ENCODE assay signal across 12 mouse cellular contexts in genomic region chr17:25825311-25825710, GRCm38 (mm10). TPM values are rescaled to one million over a fixed set of nuclear protein-coding genes. Genes with fewer than 3 reads are reported as not detected.
DNase-seq lines count a peak whose midpoint lies in the region; ATAC-seq and TF ChIP-seq lines count a peak whose summit lies in the region.
"Had no signal": no experiment of that assay in that cellular context is flagged by ENCODE, and none has a peak within 500 bp of the region (broad histone marks: within the 10 kb centered on the region; RNA-seq: fewer than 3 reads in every experiment).

No protein-coding gene starts in this region.

- no peak for DNase-seq in hindbrain, embryonic 11.5 days (ENCODE audit: low spot score)
- DNase-seq in MEL (ENCODE audit: low read depth, low spot score) = no peak
- DNase-seq in thymus, adult 2 months = no peak
- no peak for DNase-seq in adrenal gland, postnatal 25 days
- DNase-seq: gastrocnemius, adult 2 months; heart, postnatal 10 days; thymus, postnatal 4 days had no signal

- TF ChIP-seq POLR2A in MEL (IDR thresholded peaks at IDR 0.05; ENCODE audit: control insufficient read depth in 1 of 2, insufficient read depth in 1 of 2, low read depth in 1 of 2, low read length in 2 of 2, poor library complexity in 1 of 2) = no peak
- no peak for TF ChIP-seq POLR2A in thymus, adult 2 months (IDR thresholded peaks at IDR 0.05; ENCODE audit: control insufficient read depth, extremely low read depth, insufficient read depth, low read length, poor library complexity)

- H3K79me2 ChIP-seq in MEL (ENCODE audit: control insufficient read depth, insufficient read depth, low read length, poor library complexity) = peaks cover 38% of the 10 kb centered on the region

- no peak overlapping the region for H3K4me3 ChIP-seq in hindbrain, embryonic 13.5 days
- no peak overlapping the region for H3K4me3 ChIP-seq in hindbrain, embryonic 11.5 days (ENCODE audit: low read depth, low read length)
- H3K4me3 ChIP-seq in E14TG2a.4 (replicated peaks; ENCODE audit: low read length) (peak overlapping the region; percentile 55), MEL (ENCODE audit: control insufficient read depth in 1 of 2, insufficient read depth in 1 of 2, low read depth in 2 of 2, low read length in 2 of 2) (peak overlapping the region; percentile 73 to 89)
- peak overlapping the region; percentile 73 for H3K4me3 ChIP-seq in liver, embryonic 12.5 days
- no peak overlapping the region for H3K4me3 ChIP-seq in thymus, adult 2 months (ENCODE audit: control insufficient read depth, insufficient read depth, low read length)
- H3K4me3 ChIP-seq: left cerebral cortex, adult 2 months had no signal

- no peaks in the 10 kb centered on the region for H3K9me3 ChIP-seq in hindbrain, embryonic 13.5 days
- H3K9me3 ChIP-seq in hindbrain, embryonic 11.5 days (ENCODE audit: control insufficient read depth, low read length) = no peaks in the 10 kb centered on the region
- no peaks in the 10 kb centered on the region for H3K9me3 ChIP-seq in E14TG2a.4 (ENCODE audit: low read length)
- no peaks in the 10 kb centered on the region for H3K9me3 ChIP-seq in MEL (replicated peaks; ENCODE audit: insufficient read depth, low read length)
- no peaks in the 10 kb centered on the region for H3K9me3 ChIP-seq in liver, embryonic 12.5 days (replicated peaks)

- H3K4me2 ChIP-seq in hindbrain, embryonic 13.5 days = peak overlapping the region; percentile 92; the same call in 1 of the 2 replicates
- no peak overlapping the region for H3K4me2 ChIP-seq in hindbrain, embryonic 11.5 days (replicated peaks; ENCODE audit: low read depth, low read length)
- peak overlapping the region; percentile 87 for H3K4me2 ChIP-seq in liver, embryonic 12.5 days

- H3K27ac ChIP-seq in hindbrain, embryonic 13.5 days = no peak overlapping the region
- no peak overlapping the region for H3K27ac ChIP-seq in hindbrain, embryonic 11.5 days (ENCODE audit: low read depth, low read length)
- no peak overlapping the region for H3K27ac ChIP-seq in MEL (ENCODE audit: control insufficient read depth, low read depth, low read length)
- H3K27ac ChIP-seq in liver, embryonic 12.5 days = no peak overlapping the region
- no peak overlapping the region for H3K27ac ChIP-seq in thymus, adult 2 months (ENCODE audit: control insufficient read depth, insufficient read depth, low read length)
- H3K27ac ChIP-seq: gastrocnemius, adult 2 months; left cerebral cortex, adult 2 months had no signal

- peaks cover 66% of the 10 kb centered on the region for H3K4me1 ChIP-seq in hindbrain, embryonic 13.5 days (replicated peaks)
- peaks cover 23% of the 10 kb centered on the region for H3K4me1 ChIP-seq in hindbrain, embryonic 11.5 days (replicated peaks; ENCODE audit: control insufficient read depth, insufficient read depth, low read length)
- peaks cover 68% of the 10 kb centered on the region for H3K4me1 ChIP-seq in E14TG2a.4 (replicated peaks; ENCODE audit: low read depth, low read length)
- peaks cover 0 to 29% of the 10 kb centered on the region in 2 experiments; a peak in 2 of 4 replicates for H3K4me1 ChIP-seq in MEL (ENCODE audit: control insufficient read depth in 1 of 2, insufficient read depth in 2 of 2, low read length in 2 of 2)
- peaks cover 57% of the 10 kb centered on the region for H3K4me1 ChIP-seq in liver, embryonic 12.5 days
- peaks cover 31% of the 10 kb centered on the region for H3K4me1 ChIP-seq in thymus, adult 2 months (replicated peaks; ENCODE audit: control insufficient read depth, insufficient read depth, low read length)

- TF ChIP-seq CTCF in E14TG2a.4 (conservative IDR thresholded peaks at IDR 0.05; ENCODE audit: low read length) (no peak), MEL (IDR thresholded peaks at IDR 0.05 in 2 of 3, conservative IDR thresholded peaks at IDR 0.05 in 1 of 3; ENCODE audit: control insufficient read depth in 1 of 3, insufficient read depth in 1 of 3, low read depth in 2 of 3, low read length in 3 of 3, poor library complexity in 1 of 3, severe bottlenecking in 1 of 3) (no peak)
- no peak for TF ChIP-seq CTCF in thymus, adult 2 months (IDR thresholded peaks at IDR 0.05; ENCODE audit: borderline replicate concordance, control insufficient read depth, extremely low read depth, insufficient read depth, low read length, poor library complexity)

- ATAC-seq in hindbrain, embryonic 13.5 days (ENCODE audit: low FRiP score) = no peak
- no peak for ATAC-seq in hindbrain, embryonic 11.5 days (ENCODE audit: low FRiP score)
- no peak for ATAC-seq in liver, embryonic 12.5 days
- ATAC-seq: lung, postnatal 0 days had no signal

- peaks cover 38% of the 10 kb centered on the region for H3K36me3 ChIP-seq in hindbrain, embryonic 13.5 days
- H3K36me3 ChIP-seq in hindbrain, embryonic 11.5 days (ENCODE audit: control insufficient read depth, insufficient read depth, low read length) = no peaks in the 10 kb centered on the region
- H3K36me3 ChIP-seq in E14TG2a.4 (ENCODE audit: insufficient read depth, low read length) (peaks cover 48% of the 10 kb centered on the region), MEL (ENCODE audit: control insufficient read depth in 1 of 2, insufficient read depth in 2 of 2, low read length in 2 of 2) (peaks cover 0 to 11% of the 10 kb centered on the region in 2 experiments; a peak in 2 of 4 replicates)
- peaks cover 41% of the 10 kb centered on the region for H3K36me3 ChIP-seq in liver, embryonic 12.5 days
- H3K36me3 ChIP-seq in thymus, adult 2 months (ENCODE audit: control insufficient read depth, insufficient read depth, low read length) = no peaks in the 10 kb centered on the region

- no peak for TF ChIP-seq EP300 in MEL (IDR thresholded peaks at IDR 0.05; ENCODE audit: low read depth in 1 of 2, low read length in 2 of 2)

- TF ChIP-seq RAD21 in MEL (IDR thresholded peaks at IDR 0.05; ENCODE audit: low read depth, low read length) = no peak

- peaks cover 2% of the 10 kb centered on the region; the same call in 1 of the 2 replicates for H3K27me3 ChIP-seq in hindbrain, embryonic 13.5 days
- H3K27me3 ChIP-seq in hindbrain, embryonic 11.5 days (ENCODE audit: control insufficient read depth, insufficient read depth, low read length) = peaks cover 2% of the 10 kb centered on the region; the same call in 1 of the 2 replicates
- H3K27me3 ChIP-seq in E14TG2a.4 (ENCODE audit: insufficient read depth, low read length) = no peaks in the 10 kb centered on the region
- H3K27me3 ChIP-seq in MEL (ENCODE audit: control insufficient read depth in 1 of 2, insufficient read depth in 2 of 2, low read length in 2 of 2) = no peaks in the 10 kb centered on the region; a peak in 1 of 4 replicates
- H3K27me3 ChIP-seq in liver, embryonic 12.5 days (replicated peaks) = peaks cover 23% of the 10 kb centered on the region
- no peaks in the 10 kb centered on the region; the same call in 1 of the 2 replicates for H3K27me3 ChIP-seq in thymus, adult 2 months (ENCODE audit: control insufficient read depth, insufficient read depth, low read length)

- 0 out of 2 replicates have a peak overlapping the region, but pooled peaks have one; percentile 8 for H3K9ac ChIP-seq in hindbrain, embryonic 13.5 days
- H3K9ac ChIP-seq in hindbrain, embryonic 11.5 days (ENCODE audit: low read depth, low read length) = no peak overlapping the region
- H3K9ac ChIP-seq in MEL (ENCODE audit: control insufficient read depth, low read depth, low read length, poor library complexity, severe bottlenecking) = peak overlapping the region; percentile 63
- peak overlapping the region; percentile 76 for H3K9ac ChIP-seq in liver, embryonic 12.5 days

- 90% methylated on average over 6 of the region's 6 CpGs for WGBS in hindbrain, embryonic 13.5 days
- WGBS in hindbrain, embryonic 11.5 days = 97% methylated on average over 6 of the region's 6 CpGs
- WGBS in liver, embryonic 12.5 days (ENCODE audit: insufficient replicate concordance) = 83% methylated on average over 6 of the region's 6 CpGs
- WGBS in thymus, adult 2 months = 97% methylated on average over 6 of the region's 6 CpGs

RNA-seq across cellular contexts. Expression of gene Wdr24, which starts 1.9 kb away (rescaled TPM):
- polyA plus RNA-seq in hindbrain, embryonic 13.5 days (2015; fragmentation: Nextera tagmentation; extraction: Ambion mirVana) = 26.6 and 30.7 TPM in 2 replicates
- polyA plus RNA-seq in hindbrain, embryonic 11.5 days (2014; fragmentation: Nextera tagmentation; extraction: Ambion mirVana) = 22.0 and 23.5 TPM in 2 replicates
- total RNA-seq in MEL (2012; rRNA removed) = 29.4 and 38.8 TPM in 2 replicates
- polyA plus RNA-seq in MEL (2012; ENCODE audit: insufficient read depth in 1 of 2, insufficient read length in 2 of 2, low read depth in 1 of 2, low replicate concordance in 2 of 2, missing spikeins in 1 of 2) = 10 to 100 TPM in 1 of 2 experiments, not detected in 1; 35.0 TPM
- 17.7 and 18.7 TPM in 2 replicates for polyA plus RNA-seq in liver, embryonic 12.5 days (2016; fragmentation: Nextera tagmentation; extraction: Ambion mirVana)
- 86.3 and 89.1 TPM in 2 replicates for polyA plus RNA-seq in thymus, adult 2 months (2012; rRNA removed)
- 24.9 and 25.4 TPM in 2 replicates for total RNA-seq in adrenal gland, postnatal 25 days (2021)

RNA-seq across cellular contexts. Expression of gene Jmjd8, which starts 3.4 kb away (rescaled TPM):
- polyA plus RNA-seq in hindbrain, embryonic 13.5 days (2015; fragmentation: Nextera tagmentation; extraction: Ambion mirVana) = 62.9 and 64.2 TPM in 2 replicates
- polyA plus RNA-seq in hindbrain, embryonic 11.5 days (2014; fragmentation: Nextera tagmentation; extraction: Ambion mirVana) = 46.3 and 54.0 TPM in 2 replicates
- 12.9 and 13.1 TPM in 2 replicates for total RNA-seq in MEL (2012; rRNA removed)
- 10 to 100 TPM in 1 of 2 experiments, not detected in 1; 23.9 TPM for polyA plus RNA-seq in MEL (2012; ENCODE audit: insufficient read depth in 1 of 2, insufficient read length in 2 of 2, low read depth in 1 of 2, low replicate concordance in 2 of 2, missing spikeins in 1 of 2)
- polyA plus RNA-seq in liver, embryonic 12.5 days (2016; fragmentation: Nextera tagmentation; extraction: Ambion mirVana) = 26.6 and 26.8 TPM in 2 replicates
- 78.1 and 83.2 TPM in 2 replicates for polyA plus RNA-seq in thymus, adult 2 months (2012; rRNA removed)
- 92.9 and 104 TPM in 2 replicates for total RNA-seq in adrenal gland, postnatal 25 days (2021)

RNA-seq across cellular contexts. Expression of gene Stub1, which starts 7.9 kb away (rescaled TPM):
- polyA plus RNA-seq in hindbrain, embryonic 13.5 days (2015; fragmentation: Nextera tagmentation; extraction: Ambion mirVana) = 325 and 337 TPM in 2 replicates
- 290 and 306 TPM in 2 replicates for polyA plus RNA-seq in hindbrain, embryonic 11.5 days (2014; fragmentation: Nextera tagmentation; extraction: Ambion mirVana)
- 74.0 and 75.0 TPM in 2 replicates for total RNA-seq in MEL (2012; rRNA removed)
- 10 to 100 TPM in 1 of 2 experiments, not detected in 1; 99.7 TPM for polyA plus RNA-seq in MEL (2012; ENCODE audit: insufficient read depth in 1 of 2, insufficient read length in 2 of 2, low read depth in 1 of 2, low replicate concordance in 2 of 2, missing spikeins in 1 of 2)
- 150 and 156 TPM in 2 replicates for polyA plus RNA-seq in liver, embryonic 12.5 days (2016; fragmentation: Nextera tagmentation; extraction: Ambion mirVana)
- 162 and 190 TPM in 2 replicates for polyA plus RNA-seq in thymus, adult 2 months (2012; rRNA removed)
- 182 and 205 TPM in 2 replicates for total RNA-seq in adrenal gland, postnatal 25 days (2021)

RNA-seq across cellular contexts. Expression of gene Rhbdl1, which starts 11.8 kb away (rescaled TPM):
- polyA plus RNA-seq in hindbrain, embryonic 13.5 days (2015; fragmentation: Nextera tagmentation; extraction: Ambion mirVana) = 24.2 and 25.5 TPM in 2 replicates
- polyA plus RNA-seq in hindbrain, embryonic 11.5 days (2014; fragmentation: Nextera tagmentation; extraction: Ambion mirVana) = 3.1 TPM in 2 replicates
- 1.4 TPM in 2 replicates for total RNA-seq in MEL (2012; rRNA removed)
- 1 to 10 TPM in 1 of 2 experiments, not detected in 1; 4.0 TPM for polyA plus RNA-seq in MEL (2012; ENCODE audit: insufficient read depth in 1 of 2, insufficient read length in 2 of 2, low read depth in 1 of 2, low replicate concordance in 2 of 2, missing spikeins in 1 of 2)
- 0.80 and 0.89 TPM in 2 replicates for polyA plus RNA-seq in liver, embryonic 12.5 days (2016; fragmentation: Nextera tagmentation; extraction: Ambion mirVana)
- polyA plus RNA-seq in thymus, adult 2 months (2012; rRNA removed) = 20.6 and 29.2 TPM in 2 replicates
- 15.4 and 20.2 TPM in 2 replicates for total RNA-seq in adrenal gland, postnatal 25 days (2021)

RNA-seq across cellular contexts. Expression of gene Gm20683, which starts 16.3 kb away (rescaled TPM):
- 8.1 and 8.5 TPM in 2 replicates for polyA plus RNA-seq in hindbrain, embryonic 13.5 days (2015; fragmentation: Nextera tagmentation; extraction: Ambion mirVana)
- polyA plus RNA-seq in hindbrain, embryonic 11.5 days (2014; fragmentation: Nextera tagmentation; extraction: Ambion mirVana) = 1.3 and 1.7 TPM in 2 replicates
- 2.8 and 4.9 TPM in 2 replicates for total RNA-seq in MEL (2012; rRNA removed)
- 1 to 10 TPM in 1 of 2 experiments, not detected in 1; 6.8 TPM for polyA plus RNA-seq in MEL (2012; ENCODE audit: insufficient read depth in 1 of 2, insufficient read length in 2 of 2, low read depth in 1 of 2, low replicate concordance in 2 of 2, missing spikeins in 1 of 2)
- polyA plus RNA-seq in liver, embryonic 12.5 days (2016; fragmentation: Nextera tagmentation; extraction: Ambion mirVana) = 0.43 and 0.64 TPM in 2 replicates
- 125 and 126 TPM in 2 replicates for polyA plus RNA-seq in thymus, adult 2 months (2012; rRNA removed)
- total RNA-seq in adrenal gland, postnatal 25 days (2021) = 12.8 and 26.6 TPM in 2 replicates

Comparison
In these comparisons a context has a peak if more than half of its experiments do, and no peak if none do; other contexts are left out.
1. H3K4me3 ChIP-seq: peak in E14TG2a.4 (single experiment), MEL (2 of 2) and liver, embryonic 12.5 days (single experiment); none in hindbrain, embryonic 13.5 days (single experiment), hindbrain, embryonic 11.5 days (single experiment) and thymus, adult 2 months (single experiment).